Mouse (Mus musculus) layer of hippocampus, postnatal 25 days (tissue): ENCODE results near the gene Mbd5. TPM values are rescaled to one million over a fixed set of nuclear protein-coding genes. Genes with fewer than 3 reads are reported as not detected.

Source experiments
- DNase-seq, 2 experiments: peaks; one replicate each; pipeline ENCODE4 v3.0.0; 2022; ENCODE audit warnings: mixed read lengths in 2 of 2, low spot score in 1 of 2; ENCODE audit errors: extremely low spot score in 1 of 2
- total RNA-seq, 2 experiments: library from RNA; stranded (reverse); gene quantifications; 2 replicates each; pipeline ENCODE4 v1.2.3; 2021

Gene Mbd5
- total RNA-seq, 2 experiments from 2014 or later, result 101 to 125 TPM

DNA sequence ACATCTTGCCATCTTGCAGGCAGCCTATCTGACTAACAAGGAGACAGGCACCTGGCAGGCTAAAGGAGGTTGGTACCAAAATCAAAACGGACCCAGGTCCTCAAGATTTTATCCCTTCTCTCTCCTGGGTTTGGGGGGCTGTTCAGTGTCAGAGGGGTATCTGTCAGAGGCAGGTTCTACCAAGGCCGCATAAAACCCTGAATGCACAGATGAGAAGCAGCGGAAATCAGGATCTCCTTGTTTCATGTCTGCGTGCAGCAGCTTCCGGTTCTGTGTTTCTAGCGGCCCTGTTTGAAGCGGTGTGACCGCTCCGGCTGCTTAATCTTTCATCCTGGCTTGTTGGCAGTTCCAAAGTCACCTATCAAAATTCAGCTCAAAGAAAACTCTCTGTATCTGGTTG, 386.0 kb downstream of the Mbd5 start:
- DNase-seq, result no peak

DNA sequence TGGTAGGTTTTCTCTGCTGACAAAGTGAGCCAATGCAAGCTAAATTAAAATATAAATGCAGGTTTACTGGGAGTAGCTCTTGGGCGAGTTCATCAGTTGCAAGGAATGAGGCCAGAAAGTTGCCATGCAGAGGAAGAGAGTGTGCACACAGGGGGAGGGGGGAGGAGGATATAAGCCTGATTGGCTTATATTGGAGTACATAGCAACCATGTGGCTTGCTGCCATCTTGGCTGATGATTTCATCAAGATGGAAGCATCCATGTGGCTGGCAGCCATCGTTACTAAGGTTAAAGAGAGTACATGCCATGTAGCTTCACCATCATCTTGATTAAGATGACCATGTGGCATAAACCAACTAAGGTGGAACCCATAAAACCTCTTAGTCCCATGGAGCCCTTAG, 395.0 kb downstream of the Mbd5 start:
- peak in 1 of 2 experiments; percentile 13 for DNase-seq

DNA sequence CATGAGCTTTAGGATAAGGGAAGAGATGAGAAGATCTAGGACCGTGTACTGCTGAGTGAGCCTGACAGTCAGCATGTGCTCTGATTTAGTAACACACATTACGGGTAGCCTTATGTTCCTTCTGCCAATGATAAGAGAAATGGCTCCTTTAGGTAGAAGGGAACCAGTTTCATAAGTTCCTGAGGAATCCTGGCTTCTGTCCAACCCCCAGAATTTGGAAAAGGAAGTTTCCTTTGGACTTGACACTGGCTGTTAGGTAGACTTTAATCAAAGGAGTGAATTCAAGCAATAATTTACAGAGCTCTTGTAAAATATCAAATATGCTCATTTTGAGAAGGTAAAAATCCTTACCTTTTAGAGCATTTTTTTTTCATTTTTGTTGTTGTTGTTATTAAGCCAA, 396.5 kb downstream of the Mbd5 start:
- no peak for DNase-seq

DNA sequence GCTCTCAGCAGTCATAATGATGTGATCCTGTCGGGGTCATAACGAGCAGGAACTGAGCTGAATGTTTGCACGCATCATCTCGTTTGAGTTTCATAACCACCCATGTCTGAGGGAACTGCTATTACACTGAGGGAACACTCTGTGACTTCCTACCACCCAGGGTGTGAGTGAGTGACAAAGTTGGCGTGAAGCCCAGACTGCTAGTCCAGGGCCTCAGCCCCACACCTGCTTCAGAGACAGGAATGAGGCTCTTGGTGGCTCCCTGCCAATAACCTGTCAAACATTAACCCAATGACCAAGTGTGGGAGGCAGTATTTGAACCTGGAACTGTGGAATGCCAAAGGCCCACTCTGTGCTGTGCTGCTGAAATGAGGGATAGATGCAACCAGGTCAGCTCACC, 400.5 kb downstream of the Mbd5 start:
- DNase-seq, result no peak

DNA sequence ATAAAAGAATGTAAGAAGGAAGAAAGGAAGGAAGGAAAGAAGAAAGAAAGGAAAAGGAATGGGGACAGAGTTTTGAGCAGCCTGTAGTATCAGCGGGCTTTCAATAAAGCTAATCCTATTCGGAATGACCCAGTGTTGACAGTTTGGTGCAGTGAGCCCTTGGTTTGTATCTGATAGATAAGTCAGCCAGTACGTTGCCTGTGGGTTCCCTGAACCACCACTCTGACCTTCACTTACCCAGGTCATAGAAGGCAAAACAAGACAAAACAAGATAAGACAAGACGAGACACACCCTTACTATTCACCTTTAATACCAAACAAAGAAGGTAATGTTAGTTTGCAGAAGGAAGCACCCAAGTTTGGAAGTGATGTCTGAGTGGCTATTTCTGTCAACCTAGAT, 401.5 kb downstream of the Mbd5 start:
- no peak for DNase-seq

DNA sequence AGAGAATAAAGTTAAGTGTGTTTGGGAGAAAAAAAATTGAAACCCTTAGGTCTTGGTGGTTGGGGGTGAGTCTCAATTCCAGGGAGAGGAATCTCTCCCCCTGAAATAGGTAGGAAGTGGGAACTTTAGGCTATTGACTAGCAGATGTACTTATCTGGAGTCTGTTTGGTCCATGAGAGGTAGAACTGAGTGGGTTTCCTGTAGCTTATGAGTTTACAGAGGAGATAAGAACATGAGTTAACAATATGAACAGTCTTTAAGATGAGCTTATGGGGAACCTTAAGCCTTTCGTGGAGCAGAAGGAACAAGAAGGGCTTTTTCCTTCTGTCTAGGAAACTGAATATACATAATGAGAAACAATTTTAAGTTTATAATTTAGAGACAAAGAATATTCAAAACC, 404.8 kb downstream of the Mbd5 start:
- no peak for DNase-seq

DNA sequence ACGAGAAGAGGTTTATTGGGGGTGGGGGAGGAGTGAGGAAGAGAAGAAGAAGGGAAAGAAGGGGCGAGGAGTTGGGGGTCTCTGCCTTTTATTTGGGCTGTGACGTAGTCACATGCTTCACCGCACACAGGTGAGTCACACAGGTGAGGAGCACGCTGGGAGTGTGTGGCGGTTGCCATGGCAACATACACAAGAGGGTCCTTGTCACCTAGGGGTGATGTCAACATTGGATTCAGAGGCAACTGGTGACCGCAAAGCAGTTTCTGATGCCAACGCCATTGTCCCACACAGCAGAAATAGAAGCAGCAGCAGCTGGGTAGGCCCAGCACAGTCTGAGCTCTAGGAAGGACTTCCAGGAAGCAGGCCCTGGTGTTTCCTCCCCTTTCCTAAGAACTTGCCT, 406.6 kb downstream of the Mbd5 start:
- DNase-seq, result no peak

DNA sequence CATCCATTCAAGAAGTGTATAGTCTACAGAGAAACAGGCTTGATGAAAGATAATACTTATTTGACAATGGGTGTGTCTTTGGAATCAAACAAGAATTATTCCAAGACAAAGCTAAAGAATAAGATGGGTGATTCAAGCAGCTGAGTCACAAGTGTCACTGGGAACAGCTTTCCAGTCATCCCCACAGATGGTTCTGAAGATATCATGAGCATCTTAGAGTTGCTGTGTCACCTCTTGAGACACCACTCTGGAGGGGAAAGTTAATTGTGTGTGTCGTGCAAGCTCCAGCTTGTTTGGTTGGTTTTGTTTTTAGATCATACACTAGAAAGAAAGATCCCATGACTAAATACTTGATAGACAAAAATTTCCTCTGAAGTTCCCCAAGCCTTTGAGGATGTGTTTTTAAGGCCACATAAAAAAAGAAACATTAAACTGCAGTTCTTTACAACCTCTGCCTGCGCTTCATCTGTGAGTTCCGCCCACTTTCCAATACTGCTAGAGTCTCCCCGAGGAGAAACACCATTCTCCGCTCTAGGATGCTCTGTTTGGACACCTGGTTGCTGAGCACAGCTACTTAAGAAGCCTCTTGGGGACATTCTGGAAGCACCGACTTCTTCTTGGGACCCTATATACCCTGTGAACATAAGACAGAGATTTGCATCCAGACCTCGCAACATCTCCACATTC, 409.0 kb downstream of the Mbd5 start:
- no peak for DNase-seq

DNA sequence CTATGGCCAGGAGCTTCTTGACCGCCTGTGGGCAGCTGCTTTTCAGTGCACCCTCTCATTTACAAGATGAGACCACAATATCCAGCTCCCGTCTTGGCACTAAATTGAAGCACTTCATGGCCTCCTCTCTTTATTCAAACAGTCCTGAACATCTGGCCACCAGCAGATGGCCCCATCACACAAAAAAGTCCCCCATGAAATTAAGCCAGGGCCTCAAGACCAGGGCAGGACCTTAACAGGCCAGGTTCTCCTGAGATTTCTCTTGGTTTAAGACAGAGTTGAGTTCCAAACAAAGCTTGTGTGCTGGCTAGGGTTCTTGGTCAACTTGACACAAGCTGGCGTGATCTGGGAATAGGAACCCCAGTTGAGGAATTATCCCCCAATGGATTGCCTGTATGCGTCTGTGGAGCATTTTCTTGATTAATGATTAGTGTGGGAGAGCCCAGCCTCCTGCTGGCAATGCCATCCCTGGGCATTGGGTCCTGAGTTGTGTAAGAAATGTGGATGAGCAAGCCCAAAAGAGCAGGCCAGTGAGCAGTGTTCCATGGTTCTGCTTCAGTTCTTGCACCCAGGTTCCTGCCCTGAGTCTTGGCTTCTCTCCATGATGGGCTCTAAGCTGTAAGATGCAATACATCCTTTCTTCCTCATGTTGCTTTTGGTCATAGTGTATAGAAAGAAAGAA, 409.7 kb downstream of the Mbd5 start:
- peak in 1 of 2 experiments; percentile 33 for DNase-seq

DNA sequence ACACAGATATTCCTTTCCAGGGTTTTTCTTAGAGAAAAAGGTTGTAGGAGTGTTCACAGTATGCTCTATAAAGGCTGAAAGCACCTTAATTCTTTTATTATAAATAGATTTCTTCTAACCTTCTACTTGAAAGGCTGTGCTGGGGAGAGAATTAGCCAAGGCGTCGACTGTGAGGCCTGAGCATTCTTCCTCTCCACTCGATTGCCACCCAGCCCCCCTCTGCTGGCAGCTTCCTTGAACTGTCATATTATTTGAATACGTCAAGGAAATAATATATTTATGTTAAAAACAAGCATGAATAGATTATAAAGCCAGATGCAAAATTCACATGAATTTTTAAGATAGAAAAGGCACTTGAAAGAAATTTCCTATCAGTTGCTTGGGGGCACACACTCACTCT, 410.4 kb downstream of the Mbd5 start:
- DNase-seq, result no peak

DNA sequence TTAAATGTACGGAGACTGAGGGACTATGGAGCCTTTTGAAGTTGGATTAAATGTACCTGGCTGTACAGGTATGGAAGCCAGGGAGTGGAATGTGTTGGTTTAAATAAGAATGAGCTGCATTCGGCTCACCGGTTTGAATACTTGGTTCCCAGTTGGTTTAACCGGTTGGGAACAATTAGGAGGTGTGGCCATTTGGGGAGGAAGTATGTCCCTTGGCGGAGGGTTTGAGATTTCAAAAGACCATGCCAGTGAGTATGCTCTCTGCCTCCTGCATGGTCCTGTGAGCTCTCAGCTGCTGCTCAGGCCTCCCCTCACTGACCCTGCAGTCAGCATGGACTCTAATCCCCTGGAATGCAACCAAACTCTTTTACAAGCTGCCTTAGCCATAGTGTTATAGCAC, 415.2 kb downstream of the Mbd5 start:
- DNase-seq, result no peak

DNA sequence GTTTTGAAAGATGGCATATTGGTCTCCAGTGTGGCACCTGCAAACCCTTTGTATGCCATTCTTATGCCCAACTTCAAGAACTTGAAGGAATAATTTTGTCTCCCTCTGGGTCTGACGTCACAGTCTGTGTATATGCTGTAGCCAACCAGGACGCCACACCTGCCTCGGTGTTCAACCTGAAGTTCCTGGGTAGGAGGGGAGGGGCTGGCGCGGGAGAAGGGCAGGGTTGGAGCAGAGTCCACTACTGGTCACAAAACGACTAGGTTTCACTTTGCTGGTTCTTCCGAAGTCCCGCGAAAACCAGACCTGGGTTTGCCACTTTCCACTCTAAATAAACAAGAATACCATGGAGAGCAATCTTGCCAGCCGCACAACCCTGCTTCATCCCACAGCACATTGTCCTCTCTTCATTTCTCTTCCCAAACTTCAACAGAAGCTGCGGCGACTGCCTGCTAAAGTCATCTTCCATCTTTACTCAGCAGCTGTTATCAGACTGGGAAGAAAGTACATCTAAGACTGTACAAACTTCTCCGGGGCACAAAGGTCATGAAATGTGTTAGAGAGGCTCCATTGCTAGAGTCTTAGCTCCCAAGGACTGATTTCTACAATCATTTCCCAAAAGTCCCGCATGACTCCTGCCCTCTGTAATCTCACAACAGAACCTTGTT, 417.7 kb downstream of the Mbd5 start:
- DNase-seq, result no peak

DNA sequence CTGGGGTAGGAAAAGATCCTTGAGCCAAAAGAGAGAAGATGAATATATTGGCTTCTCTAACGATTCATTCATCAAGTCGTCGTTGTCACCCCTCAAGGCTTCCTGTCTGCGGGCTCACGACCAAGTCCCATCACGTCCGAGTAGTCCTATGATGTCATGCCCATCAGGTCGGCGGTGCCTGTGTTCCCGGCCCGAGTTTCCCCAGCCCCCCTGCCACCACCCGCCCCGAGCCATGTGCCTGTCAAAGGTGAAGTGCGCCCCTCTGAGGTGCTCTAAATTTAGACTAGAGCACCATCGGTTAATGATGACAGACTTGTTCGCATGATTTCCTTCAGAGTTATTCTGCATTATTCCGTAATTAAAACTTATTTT, 418.2 kb downstream of the Mbd5 start:
- no peak for DNase-seq

DNA sequence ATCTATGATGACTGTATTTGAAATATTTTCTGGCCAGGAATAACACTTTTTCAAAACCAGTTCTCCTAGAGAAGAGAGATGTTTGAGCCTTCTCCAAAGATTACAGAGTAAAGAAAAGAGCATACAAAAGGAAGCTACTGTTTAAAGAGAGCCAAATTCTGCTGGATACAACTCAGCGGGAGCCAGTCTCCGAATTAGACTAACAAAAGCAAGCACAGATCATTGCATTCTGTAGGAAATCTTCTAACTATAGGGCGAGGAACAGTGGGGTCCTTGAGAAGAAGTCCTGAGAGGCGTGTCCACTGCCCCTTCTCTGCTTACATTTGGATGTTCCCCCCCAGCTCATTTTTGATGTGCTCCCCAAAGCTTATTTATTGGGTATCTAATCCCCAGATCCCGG, 422.3 kb downstream of the Mbd5 start:
- no peak for DNase-seq

DNA sequence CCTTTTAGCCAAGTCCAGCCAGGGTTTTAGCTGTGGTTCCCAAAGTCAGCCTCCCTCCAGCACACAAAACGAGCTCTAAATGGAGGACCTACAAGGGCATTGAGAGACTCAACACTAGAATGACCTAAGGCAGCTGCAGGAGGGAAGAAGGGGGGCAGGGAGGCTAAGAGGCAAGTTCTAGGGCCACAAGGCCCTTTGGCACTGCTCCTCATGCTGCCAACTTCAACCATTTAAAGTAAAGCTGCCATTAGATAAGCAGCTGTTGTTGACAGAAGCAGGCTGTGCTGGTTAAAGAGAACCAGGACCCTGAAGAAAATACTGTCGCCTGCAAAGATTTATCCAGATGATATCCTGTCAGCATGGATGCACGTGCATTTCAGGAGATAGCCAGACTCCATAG, 423.3 kb downstream of the Mbd5 start:
- DNase-seq, result no peak

Other genes with a start within 250 kb of the Mbd5 start
- gene Acvr2a, start 135.4 kb upstream of the Mbd5 start, total RNA-seq, result 10 to 100 TPM; 40.1 to 44.6 TPM
- 10 to 100 TPM; 67.1 to 75.6 TPM for gene Orc4, start 769 bp downstream of the Mbd5 start, total RNA-seq